Mouse (Mus musculus): ENCODE data around the gene Plekhg1. TPM values are rescaled to one million over a fixed set of nuclear protein-coding genes. Genes with fewer than 3 reads are reported as not detected.

Plekhg1 gene
- total and polyA plus RNA-seq, 3 experiments = 0.60 to 0.97 (median 0.68) TPM

- H3K27ac ChIP-seq (ENCODE audit: insufficient read depth, low read depth) = no peak overlapping the region
- H3K9me3 ChIP-seq (replicated peaks; ENCODE audit: low read length) = no peaks in the 10 kb centered on the region
- no peak overlapping the region for H3K4me2 ChIP-seq (ENCODE audit: insufficient read depth, low read depth, poor library complexity, severe bottlenecking)
- peaks cover 43 to 83% of the 10 kb centered on the region in 2 experiments for H3K36me3 ChIP-seq (replicated peaks in 1 of 2; ENCODE audit: control insufficient read depth in 1 of 2, insufficient read depth in 1 of 2, low read length in 1 of 2)
- in situ Hi-C loops (cut with MboI; ENCODE audit: low pct_ligation_motif_present, low pct_unique_long_range_greater_than_20kb, low sequenced_read_pairs) (no loop called here), dilution Hi-C loops (cut with MboI; ENCODE audit: extremely low pct_ligation_motif_present, extremely low pct_unique_long_range_greater_than_20kb, low sequenced_read_pairs) (no loop called here)
- H3K27me3 ChIP-seq (replicated peaks) = no peaks in the 10 kb centered on the region
- peaks cover 0 to 2% of the 10 kb centered on the region in 2 experiments; a peak in 1 of 4 replicates for H3K4me1 ChIP-seq (ENCODE audit: control insufficient read depth in 1 of 2, insufficient read depth in 2 of 2)
- no peaks in the 10 kb centered on the region; the same call in 1 of the 2 replicates for H3K79me2 ChIP-seq (replicated peaks; ENCODE audit: control insufficient read depth, extremely low read depth, insufficient read depth, poor library complexity, severe bottlenecking)
- TF ChIP-seq SIN3A (IDR thresholded peaks at IDR 0.05; ENCODE audit: low read length) (no peak), CTCF (conservative IDR thresholded peaks at IDR 0.05 in 1 of 2, IDR thresholded peaks at IDR 0.05 in 1 of 2; ENCODE audit: low read depth in 2 of 2, low read length in 2 of 2) (no peak), ZC3H11A (IDR thresholded peaks at IDR 0.05; ENCODE audit: low read depth, low read length) (no peak), MXI1 (IDR thresholded peaks at IDR 0.05; ENCODE audit: low read depth, low read length) (no peak), NRF1 (IDR thresholded peaks at IDR 0.05; ENCODE audit: low read depth, low read length) (no peak)
- no peak overlapping the region for H3K4me3 ChIP-seq (replicated peaks in 1 of 3; ENCODE audit: low read depth in 2 of 3, low read length in 2 of 3, poor library complexity in 1 of 3)
- no peak for DNase-seq (ENCODE audit: extremely low read depth)
- no peak overlapping the region for H3K9ac ChIP-seq (ENCODE audit: insufficient read depth, low read depth)
Observed at GRCm38 (mm10) chr10:4005191-4005590, 265.0 kb downstream of the Plekhg1 start.

DNA sequence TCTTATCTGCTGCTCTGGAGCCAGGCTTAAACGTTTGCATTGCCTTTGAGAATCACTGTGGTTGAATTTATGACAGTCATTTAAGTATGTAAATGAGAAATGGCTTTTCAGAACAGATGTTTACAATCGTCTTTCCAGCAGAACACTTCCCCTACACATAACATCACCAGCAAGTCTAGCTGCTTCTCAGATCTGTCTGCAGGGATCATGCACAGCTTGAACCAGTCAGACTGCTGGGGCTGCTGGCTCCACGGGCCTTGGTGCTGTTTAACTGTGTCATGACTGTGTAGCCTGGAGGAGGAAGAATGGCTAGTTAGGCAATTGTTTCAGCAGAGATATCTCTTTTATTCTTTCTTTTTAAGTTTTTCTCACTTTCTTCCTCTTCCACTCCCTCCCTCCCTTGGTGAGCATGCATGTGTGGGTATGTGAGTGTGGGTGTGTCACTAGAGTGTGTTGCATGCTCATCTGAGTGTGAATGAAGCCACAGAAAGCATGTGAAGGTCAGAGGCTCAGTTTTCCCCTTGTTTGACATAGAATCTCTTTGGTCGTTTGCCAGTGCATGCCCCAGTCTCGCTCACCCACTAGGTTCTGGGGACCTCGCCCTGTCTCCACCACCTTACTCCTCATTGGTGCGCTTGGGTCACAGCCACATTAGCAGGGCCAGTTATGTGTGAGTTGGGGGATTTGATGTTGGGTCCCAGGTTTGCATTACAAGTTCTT is 266.3 kb downstream of the Plekhg1 start:
- no peak overlapping the region for H3K4me2 ChIP-seq (ENCODE audit: insufficient read depth, low read depth, poor library complexity, severe bottlenecking)
- H3K9me3 ChIP-seq (replicated peaks; ENCODE audit: low read length) = no peaks in the 10 kb centered on the region
- H3K36me3 ChIP-seq (replicated peaks in 1 of 2; ENCODE audit: control insufficient read depth in 1 of 2, insufficient read depth in 1 of 2, low read length in 1 of 2) = peaks cover 39 to 82% of the 10 kb centered on the region in 2 experiments
- dilution Hi-C loops (cut with MboI; ENCODE audit: extremely low pct_ligation_motif_present, extremely low pct_unique_long_range_greater_than_20kb, low sequenced_read_pairs) (no loop called here), in situ Hi-C loops (cut with MboI; ENCODE audit: low pct_ligation_motif_present, low pct_unique_long_range_greater_than_20kb, low sequenced_read_pairs) (no loop called here)
- no peak overlapping the region for H3K9ac ChIP-seq (ENCODE audit: insufficient read depth, low read depth)
- DNase-seq (ENCODE audit: extremely low read depth) = no peak
- no peaks in the 10 kb centered on the region for H3K4me1 ChIP-seq (ENCODE audit: control insufficient read depth in 1 of 2, insufficient read depth in 2 of 2)
- TF ChIP-seq RAD21 (IDR thresholded peaks at IDR 0.05; ENCODE audit: low read depth, low read length) (no peak), RCOR1 (conservative IDR thresholded peaks at IDR 0.05; ENCODE audit: low read depth, low read length) (no peak), POLR2AphosphoS2 (IDR thresholded peaks at IDR 0.05; ENCODE audit: low read depth, low read length) (no peak), E2F4 (IDR thresholded peaks at IDR 0.05; ENCODE audit: insufficient replicate concordance, low read depth, low read length) (no peak), ZNF384 (IDR thresholded peaks at IDR 0.05; ENCODE audit: low read depth, low read length) (no peak), MXI1 (IDR thresholded peaks at IDR 0.05; ENCODE audit: low read depth, low read length) (no peak), CTCF (conservative IDR thresholded peaks at IDR 0.05 in 1 of 2, IDR thresholded peaks at IDR 0.05 in 1 of 2; ENCODE audit: low read depth in 2 of 2, low read length in 2 of 2) (no peak), ETS1 (conservative IDR thresholded peaks at IDR 0.05; ENCODE audit: low read depth, low read length) (no peak), KAT2A (IDR thresholded peaks at IDR 0.05; ENCODE audit: insufficient replicate concordance, low read length) (no peak), TCF12 (IDR thresholded peaks at IDR 0.05; ENCODE audit: low read depth, low read length) (no peak), USF2 (conservative IDR thresholded peaks at IDR 0.05; ENCODE audit: low read depth, low read length) (no peak), JUN (IDR thresholded peaks at IDR 0.05; ENCODE audit: insufficient read depth, low read depth, low read length) (no peak)
- H3K4me3 ChIP-seq (replicated peaks in 1 of 3; ENCODE audit: low read depth in 2 of 3, low read length in 2 of 3, poor library complexity in 1 of 3) = no peak overlapping the region
- H3K27me3 ChIP-seq (replicated peaks) = no peaks in the 10 kb centered on the region
- no peak overlapping the region for H3K27ac ChIP-seq (ENCODE audit: insufficient read depth, low read depth)
- H3K79me2 ChIP-seq (replicated peaks; ENCODE audit: control insufficient read depth, extremely low read depth, insufficient read depth, poor library complexity, severe bottlenecking) = no peaks in the 10 kb centered on the region; the same call in none of the 2 replicates

Other genes with a start within 250 kb of the Plekhg1 start
- gene Iyd, start 200.1 kb upstream of the Plekhg1 start, total RNA-seq (2012; rRNA removed) = not detected in 2 replicates
- not detected in 2 replicates for gene Iyd, start 200.1 kb upstream of the Plekhg1 start, total RNA-seq (2014; rRNA removed)
- gene Iyd, start 200.1 kb upstream of the Plekhg1 start, polyA plus RNA-seq (2012; ENCODE audit: insufficient read length, low read depth) = not detected in 2 replicates
- gene Mthfd1l, start 232.8 kb downstream of the Plekhg1 start, total RNA-seq (2012; rRNA removed) = 66.1 and 84.0 TPM in 2 replicates
- gene Mthfd1l, start 232.8 kb downstream of the Plekhg1 start, total RNA-seq (2014; rRNA removed) = 85.6 and 90.3 TPM in 2 replicates
- 94.8 and 97.7 TPM in 2 replicates for gene Mthfd1l, start 232.8 kb downstream of the Plekhg1 start, polyA plus RNA-seq (2012; ENCODE audit: insufficient read length, low read depth)